Mouse (Mus musculus) limb, embryonic 14.5 days (tissue): Measurements from ENCODE around the gene Nr2f2. TPM values are rescaled to one million over a fixed set of nuclear protein-coding genes. Genes with fewer than 3 reads are reported as not detected.

Source experiments
- ATAC-seq: fragments of 200-750 bp; cut with Nextera tagmentation; 2 replicates; pipeline ENCODE4 v1.8.0; 2017; ENCODE audit warnings: low read depth, moderate number of reproducible peaks, moderate TSS enrichment; ENCODE audit not compliant: low FRiP score
- DNase-seq: peaks from one replicate; pipeline ENCODE4 v3.0.0-alpha.2; 2015; ENCODE audit warnings: low spot score
- H3K27ac ChIP-seq: fragments of 300-500 bp; sonication (generic); replicated peaks from 2 replicates; pipeline ENCODE4 v1.5.1; 2014; ENCODE audit warnings: low read depth, mild to moderate bottlenecking, low read length, moderate library complexity, mixed read lengths
- H3K27me3 ChIP-seq: fragments of 300-500 bp; sonication (generic); 2 replicates; pipeline ENCODE4 v1.6.1; 2014; ENCODE audit warnings: low read length, mixed read lengths; ENCODE audit not compliant: control insufficient read depth, insufficient read depth
- H3K36me3 ChIP-seq: fragments of 300-500 bp; sonication (generic); 2 replicates; pipeline ENCODE4 v1.6.1; 2014; ENCODE audit warnings: mild to moderate bottlenecking, low read length, moderate library complexity, mixed read lengths; ENCODE audit not compliant: control insufficient read depth, insufficient read depth
- H3K4me1 ChIP-seq: fragments of 300-500 bp; sonication (generic); 2 replicates; pipeline ENCODE4 v1.6.1; 2014; ENCODE audit warnings: antibody characterized with exemption, low read length, mixed read lengths; ENCODE audit not compliant: control insufficient read depth, insufficient read depth
- H3K4me2 ChIP-seq: fragments of 300-500 bp; sonication (generic); replicated peaks from 2 replicates; pipeline ENCODE4 v1.6.1; 2014; ENCODE audit warnings: low read depth, mild to moderate bottlenecking, low read length, moderate library complexity; ENCODE audit not compliant: severe bottlenecking
- H3K4me3 ChIP-seq: fragments of 300-500 bp; sonication (generic); replicated peaks from 2 replicates; pipeline ENCODE4 v1.5.1; 2014; ENCODE audit warnings: low read length
- H3K9ac ChIP-seq: fragments of 300-500 bp; sonication (generic); 2 replicates; pipeline ENCODE4 v1.6.1; 2014; ENCODE audit warnings: mild to moderate bottlenecking, low read depth, low read length, moderate library complexity; ENCODE audit not compliant: severe bottlenecking
- H3K9me3 ChIP-seq: fragments of 300-500 bp; sonication (generic); 2 replicates; pipeline ENCODE4 v1.6.1; 2016; ENCODE audit warnings: low read length; ENCODE audit not compliant: control insufficient read depth
- POLR2A ChIP-seq: fragments of 200-500 bp; IDR thresholded peaks from 2 replicates; pipeline ENCODE4 v1.8.0; 2012; ENCODE audit warnings: inconsistent platforms, mild to moderate bottlenecking, moderate library complexity, borderline replicate concordance; ENCODE audit not compliant: insufficient read depth, insufficient read length; ENCODE audit errors: extremely low read depth
- WGBS: fragments of 180-500 bp; shearing (Covaris S2); extraction: QIAGEN DNeasy Blood & Tissue Kit; methylation state at CpG from one replicate; pipeline ENCODE4 v1.1.7; 2014; 5-methylcytosine and 5-hydroxymethylcytosine counted together
- polyA plus RNA-seq, 2 experiments: library from polyadenylated mRNA; depleted of rRNA in 1 of 2; stranded (reverse) in 1 of 2; unstranded in 1 of 2; fragments of >200 nt; fragmentation: Nextera tagmentation in 1 of 2; extraction: Ambion mirVana in 1 of 2; gene quantifications; 2 replicates each; pipeline versions ENCODE4 v1.2.1 to v1.2.3; 2012 to 2014

The Nr2f2 gene
- polyA plus RNA-seq, 2 experiments = 54.7 to 80.2 TPM

GRCm38 (mm10) chr7:70337581-70338264, 28.8 kb downstream of the Nr2f2 start:
- no peak for ATAC-seq
- no peak for TF ChIP-seq POLR2A
- no peaks in the 10 kb centered on the region for H3K36me3 ChIP-seq
- peak overlapping the region; percentile 18; the same call in 1 of the 2 replicates for H3K4me3 ChIP-seq
- H3K4me2 ChIP-seq = peak overlapping the region; percentile 30
- H3K4me1 ChIP-seq = peaks cover 4% of the 10 kb centered on the region; the same call in 1 of the 2 replicates
- WGBS = 3% methylated on average over 33 of the region's 37 CpGs
- H3K9ac ChIP-seq = no peak overlapping the region; the same call in 1 of the 2 replicates
- no peaks in the 10 kb centered on the region for H3K9me3 ChIP-seq
- peaks cover 94% of the 10 kb centered on the region for H3K27me3 ChIP-seq
- DNase-seq = peak; percentile 3
- H3K27ac ChIP-seq = no peak overlapping the region

- WGBS = 28% methylated on average over 13 of the region's 13 CpGs
- H3K9ac ChIP-seq = no peak overlapping the region
- ATAC-seq (no peak), DNase-seq (no peak)
- H3K4me2 ChIP-seq = no peak overlapping the region
- peaks cover 9% of the 10 kb centered on the region for H3K4me1 ChIP-seq
- H3K27ac ChIP-seq = no peak overlapping the region
- TF ChIP-seq POLR2A = no peak
- H3K9me3 ChIP-seq = no peaks in the 10 kb centered on the region
- no peak overlapping the region for H3K4me3 ChIP-seq
- H3K36me3 ChIP-seq = no peaks in the 10 kb centered on the region
- H3K27me3 ChIP-seq = peaks cover 94% of the 10 kb centered on the region
Measured at GRCm38 (mm10) chr7:70336571-70337240, 29.8 kb downstream of the Nr2f2 start.

DNA sequence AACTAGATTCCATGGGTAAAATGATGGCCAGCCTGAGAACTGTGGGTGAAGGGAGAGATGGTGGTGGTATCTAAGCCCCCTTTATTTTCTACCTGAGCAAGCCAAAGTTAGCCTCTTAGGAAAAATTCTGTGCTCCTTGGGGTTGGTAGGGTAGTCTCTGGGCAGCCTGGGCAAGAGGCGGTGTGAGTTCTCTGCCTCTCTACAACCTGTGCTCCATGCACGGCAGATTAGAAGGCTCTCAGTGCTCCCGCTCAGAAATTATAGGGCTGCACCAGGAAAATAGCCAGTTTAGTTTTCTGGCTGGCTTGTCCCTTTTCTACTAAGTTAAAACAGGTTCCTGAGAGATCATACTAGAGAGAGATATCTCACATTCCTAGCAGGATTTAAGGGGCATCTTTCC, 30.4 kb downstream of the Nr2f2 start:
- no peak for ATAC-seq
- peak; percentile 2 for DNase-seq
- H3K4me1 ChIP-seq = peaks cover 15% of the 10 kb centered on the region
- 40% methylated on average over 3 of the region's 3 CpGs for WGBS
- no peak for TF ChIP-seq POLR2A
- H3K9me3 ChIP-seq = no peaks in the 10 kb centered on the region
- peaks cover 94% of the 10 kb centered on the region for H3K27me3 ChIP-seq
- H3K4me2 ChIP-seq = no peak overlapping the region
- no peak overlapping the region for H3K27ac ChIP-seq
- no peak overlapping the region for H3K9ac ChIP-seq
- H3K36me3 ChIP-seq = no peaks in the 10 kb centered on the region
- H3K4me3 ChIP-seq = no peak overlapping the region

- WGBS = 22% methylated on average over 7 of the region's 7 CpGs
- H3K4me2 ChIP-seq = no peak overlapping the region
- peaks cover 94% of the 10 kb centered on the region for H3K27me3 ChIP-seq
- no peak for TF ChIP-seq POLR2A
- no peak for ATAC-seq
- H3K4me3 ChIP-seq = no peak overlapping the region
- H3K27ac ChIP-seq = no peak overlapping the region
- no peaks in the 10 kb centered on the region for H3K9me3 ChIP-seq
- H3K9ac ChIP-seq = no peak overlapping the region
- peaks cover 21% of the 10 kb centered on the region for H3K4me1 ChIP-seq
- DNase-seq = no peak
- H3K36me3 ChIP-seq = no peaks in the 10 kb centered on the region
Measured at GRCm38 (mm10) chr7:70335411-70335810, 31.1 kb downstream of the Nr2f2 start.

DNA sequence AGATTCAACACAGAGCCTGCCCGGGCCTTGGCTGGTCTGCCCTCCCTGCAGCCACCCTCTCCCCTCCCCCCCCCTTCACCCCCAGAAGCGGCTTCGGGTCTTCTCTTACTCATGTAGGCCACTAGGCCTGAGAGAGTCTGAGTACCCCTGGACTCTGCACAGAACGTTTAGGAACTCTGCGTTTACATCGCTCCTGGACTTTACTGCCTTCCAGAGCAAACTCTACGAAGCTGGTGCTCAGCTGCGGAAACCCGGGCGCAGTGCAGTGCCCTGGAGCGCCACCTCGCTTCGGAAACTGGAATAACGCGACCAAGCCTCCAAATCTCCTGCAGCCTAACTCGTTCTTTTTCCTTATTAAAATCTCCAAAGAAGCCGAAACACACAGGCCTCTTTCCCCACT, 31.7 kb downstream of the Nr2f2 start:
- DNase-seq = peak; percentile 83
- peaks cover 93% of the 10 kb centered on the region for H3K27me3 ChIP-seq
- H3K27ac ChIP-seq = no peak overlapping the region
- H3K4me3 ChIP-seq = peak overlapping the region; percentile 22
- H3K9ac ChIP-seq = no peak overlapping the region
- ATAC-seq = peak; percentile 50; the same call in 1 of the 2 replicates
- no peak for TF ChIP-seq POLR2A
- no peaks in the 10 kb centered on the region for H3K9me3 ChIP-seq
- peaks cover 21% of the 10 kb centered on the region for H3K4me1 ChIP-seq
- WGBS = 2% methylated on average over 17 of the region's 17 CpGs
- no peaks in the 10 kb centered on the region for H3K36me3 ChIP-seq
- H3K4me2 ChIP-seq = peak overlapping the region; percentile 49
